Mouse (Mus musculus) myocyte (in vitro differentiated cells): ENCODE results near the gene Gm49384. TPM values are rescaled to one million over a fixed set of nuclear protein-coding genes. Genes with fewer than 3 reads are reported as not detected.

Experiments used
- H3K27me3 ChIP-seq: one replicate; pipeline ENCODE4 v1.6.1; 2011; ENCODE audit not compliant: control insufficient read depth, insufficient read depth, insufficient read length
- H3K36me3 ChIP-seq: one replicate; pipeline ENCODE4 v1.6.1; 2011; ENCODE audit not compliant: control insufficient read depth, insufficient read depth
- H3K4me2 ChIP-seq: one replicate; pipeline ENCODE4 v1.6.1; 2011; ENCODE audit warnings: low read depth, control low read depth
- H3K4me3 ChIP-seq: one replicate; pipeline ENCODE4 v1.5.1; 2011; ENCODE audit warnings: mild to moderate bottlenecking, control low read depth, moderate library complexity
- H3K79me2 ChIP-seq: one replicate; pipeline ENCODE4 v1.6.1; 2011; ENCODE audit not compliant: control insufficient read depth, insufficient read depth
- H3ac ChIP-seq: one replicate; pipeline ENCODE4 v1.6.1; 2011; ENCODE audit not compliant: control insufficient read depth, insufficient read length
- CEBPB ChIP-seq: IDR thresholded peaks from 2 replicates; pipeline ENCODE4 v1.6.1; 2011; ENCODE audit warnings: mild to moderate bottlenecking, moderate library complexity; ENCODE audit not compliant: poor library complexity, insufficient read depth, severe bottlenecking
- E2F4 ChIP-seq: IDR thresholded peaks from one replicate; pipeline ENCODE4 v1.6.1; 2011; ENCODE audit warnings: mild to moderate bottlenecking, control low read depth, moderate library complexity; ENCODE audit not compliant: insufficient read depth
- MAX ChIP-seq: IDR thresholded peaks from one replicate; pipeline ENCODE4 v1.6.1; 2011; ENCODE audit warnings: low read depth, mild to moderate bottlenecking, control low read depth
- MYOD1 ChIP-seq, 3 experiments: IDR thresholded peaks; one replicate each; pipeline ENCODE4 v1.6.1; 2011; ENCODE audit warnings: control low read depth in 2 of 3, low read depth in 2 of 3, mild to moderate bottlenecking in 2 of 3, moderate library complexity in 1 of 3; ENCODE audit not compliant: insufficient read length in 2 of 3, control insufficient read depth in 1 of 3
- MYOG ChIP-seq, 3 experiments: IDR thresholded peaks; one replicate each; pipeline ENCODE4 v1.6.1; 2011; ENCODE audit warnings: control low read depth in 2 of 3, low read depth in 2 of 3, mild to moderate bottlenecking in 2 of 3; ENCODE audit not compliant: insufficient read length in 2 of 3, control insufficient read depth in 1 of 3, insufficient read depth in 1 of 3
- POLR2A ChIP-seq: IDR thresholded peaks from one replicate; pipeline ENCODE4 v1.6.1; 2011; ENCODE audit warnings: low read depth, mild to moderate bottlenecking, control low read depth, moderate library complexity; ENCODE audit not compliant: insufficient read length
- POLR2AphosphoS2 ChIP-seq: IDR thresholded peaks from one replicate; pipeline ENCODE4 v1.6.1; 2011; ENCODE audit warnings: low read depth, control low read depth; ENCODE audit not compliant: insufficient read length
- REST ChIP-seq: IDR thresholded peaks from one replicate; pipeline ENCODE4 v1.6.1; 2011; ENCODE audit warnings: mild to moderate bottlenecking, control low read depth, moderate library complexity; ENCODE audit not compliant: insufficient read depth, insufficient read length
- SRF ChIP-seq: IDR thresholded peaks from one replicate; pipeline ENCODE4 v1.6.1; 2011; ENCODE audit warnings: low read depth; ENCODE audit not compliant: control insufficient read depth, insufficient read length
- TCF12 ChIP-seq: IDR thresholded peaks from one replicate; pipeline ENCODE4 v1.6.1; 2011; ENCODE audit warnings: mild to moderate bottlenecking, control low read depth; ENCODE audit not compliant: poor library complexity, insufficient read depth, severe bottlenecking
- TCF3 ChIP-seq: IDR thresholded peaks from one replicate; pipeline ENCODE4 v1.6.1; 2011; ENCODE audit warnings: low read depth, control low read depth; ENCODE audit not compliant: insufficient read length
- USF1 ChIP-seq: IDR thresholded peaks from one replicate; pipeline ENCODE4 v1.6.1; 2011; ENCODE audit warnings: low read depth, mild to moderate bottlenecking, control low read depth, moderate library complexity
- polyA plus RNA-seq: library from polyadenylated mRNA; unstranded; fragments of >200 nt; fragmentation: generic; extraction: Trizol; gene quantifications from one replicate; pipeline ENCODE4 v1.2.1, GENCODE M21; 2012; ENCODE audit warnings: missing spikeins

The Gm49384 gene
- polyA plus RNA-seq, 1 experiment = 2.6 TPM

GRCm38 (mm10) chr12:69207926-69208325 lies 3.9 kb upstream of the Gm49384 start:
- H3K27me3 ChIP-seq = no peaks in the 10 kb centered on the region
- no peak for TF ChIP-seq SRF
- no peak for TF ChIP-seq USF1
- TF ChIP-seq TCF12 = no peak
- TF ChIP-seq MYOG (IDR thresholded peaks at IDR 0.05; ENCODE audit: control insufficient read depth in 1 of 3, insufficient read depth in 1 of 3, insufficient read length in 2 of 3, low read depth in 2 of 3) = no peak
- TF ChIP-seq E2F4 = no peak
- no peak for TF ChIP-seq MAX
- TF ChIP-seq MYOD1 (IDR thresholded peaks at IDR 0.05; ENCODE audit: control insufficient read depth in 1 of 3, insufficient read length in 2 of 3, low read depth in 2 of 3) = no peak
- no peak for TF ChIP-seq TCF3
- no peak for TF ChIP-seq POLR2A
- no peak for TF ChIP-seq POLR2AphosphoS2
- TF ChIP-seq CEBPB = no peak
- no peak for TF ChIP-seq REST
- no peaks in the 10 kb centered on the region for H3K79me2 ChIP-seq
- no peak overlapping the region for H3ac ChIP-seq
- no peak overlapping the region for H3K4me3 ChIP-seq
- H3K4me2 ChIP-seq = no peak overlapping the region
- no peaks in the 10 kb centered on the region for H3K36me3 ChIP-seq

GRCm38 (mm10) chr12:69207396-69207795 lies 3.3 kb upstream of the Gm49384 start:
- no peaks in the 10 kb centered on the region for H3K36me3 ChIP-seq
- H3ac ChIP-seq = no peak overlapping the region
- no peak for TF ChIP-seq MAX
- TF ChIP-seq USF1 = no peak
- TF ChIP-seq MYOD1 (IDR thresholded peaks at IDR 0.05; ENCODE audit: control insufficient read depth in 1 of 3, insufficient read length in 2 of 3, low read depth in 2 of 3) = no peak
- no peak for TF ChIP-seq CEBPB
- no peak for TF ChIP-seq MYOG (IDR thresholded peaks at IDR 0.05; ENCODE audit: control insufficient read depth in 1 of 3, insufficient read depth in 1 of 3, insufficient read length in 2 of 3, low read depth in 2 of 3)
- TF ChIP-seq E2F4 = no peak
- TF ChIP-seq POLR2AphosphoS2 = no peak
- TF ChIP-seq REST = no peak
- no peak for TF ChIP-seq SRF
- no peak for TF ChIP-seq TCF3
- H3K4me3 ChIP-seq = no peak overlapping the region
- H3K79me2 ChIP-seq = no peaks in the 10 kb centered on the region
- H3K27me3 ChIP-seq = no peaks in the 10 kb centered on the region
- no peak overlapping the region for H3K4me2 ChIP-seq

- Histone ChIP-seq H3K27me3 (no peaks in the 10 kb centered on the region), H3K79me2 (peaks cover 36% of the 10 kb centered on the region), H3K4me3 (no peak overlapping the region), H3K4me2 (peak overlapping the region; percentile 91), H3K36me3 (peaks cover 8% of the 10 kb centered on the region), H3ac (no peak overlapping the region)
- TF ChIP-seq POLR2AphosphoS2 (no peak), MYOG (IDR thresholded peaks at IDR 0.05; ENCODE audit: control insufficient read depth in 1 of 3, insufficient read depth in 1 of 3, insufficient read length in 2 of 3, low read depth in 2 of 3) (no peak), TCF12 (no peak), E2F4 (no peak)
Measured at GRCm38 (mm10) chr12:69198985-69199384, 5.1 kb downstream of the Gm49384 start.

GRCm38 (mm10) chr12:69198164-69198535 lies 5.9 kb downstream of the Gm49384 start, which contains the start of gene Dnaaf2:
TSS of gene Dnaaf2 (minus strand) at chr12:69198429.
- Histone ChIP-seq H3K79me2 (peaks cover 43% of the 10 kb centered on the region), H3K27me3 (no peaks in the 10 kb centered on the region), H3K4me2 (peak within 1 kb of the TSS; percentile 91), H3K36me3 (peaks cover 8% of the 10 kb centered on the region), H3ac (peak within 1 kb of the TSS; percentile 72), H3K4me3 (peak within 1 kb of the TSS; percentile 85)
- TF ChIP-seq USF1 (no peak), TCF3 (no peak), POLR2AphosphoS2 (no peak), POLR2A (peak; percentile 0), SRF (no peak), MYOG (IDR thresholded peaks at IDR 0.05; ENCODE audit: control insufficient read depth in 1 of 3, insufficient read depth in 1 of 3, insufficient read length in 2 of 3, low read depth in 2 of 3) (no peak), REST (no peak)

- Histone ChIP-seq H3K27me3 (no peaks in the 10 kb centered on the region), H3K79me2 (peaks cover 43% of the 10 kb centered on the region), H3ac (peak overlapping the region; percentile 72), H3K36me3 (peaks cover 8% of the 10 kb centered on the region), H3K4me3 (peak overlapping the region; percentile 85), H3K4me2 (peak overlapping the region; percentile 91)
- no peak for TF ChIP-seq MAX
- TF ChIP-seq TCF12 = no peak
- TF ChIP-seq MYOD1 (IDR thresholded peaks at IDR 0.05; ENCODE audit: control insufficient read depth in 1 of 3, insufficient read length in 2 of 3, low read depth in 2 of 3) = peak in 1 of 3 experiments; percentile 68
- TF ChIP-seq TCF3 = no peak
- TF ChIP-seq REST = no peak
- no peak for TF ChIP-seq SRF
- peak in 1 of 3 experiments; percentile 47 for TF ChIP-seq MYOG (IDR thresholded peaks at IDR 0.05; ENCODE audit: control insufficient read depth in 1 of 3, insufficient read depth in 1 of 3, insufficient read length in 2 of 3, low read depth in 2 of 3)
- TF ChIP-seq CEBPB = no peak
- no peak for TF ChIP-seq USF1
- TF ChIP-seq POLR2A = peak; percentile 45
- no peak for TF ChIP-seq POLR2AphosphoS2
- no peak for TF ChIP-seq E2F4
Measured at GRCm38 (mm10) chr12:69197378-69198163, 6.5 kb downstream of the Gm49384 start.
